Mouse (Mus musculus): Measurements from ENCODE around the gene Ctnnbip1. TPM values are rescaled to one million over a fixed set of nuclear protein-coding genes. Genes with fewer than 3 reads are reported as not detected.

The Ctnnbip1 gene
- 10 to 100 TPM; 19.4 to 25.3 TPM for total RNA-seq (2021)
- 26.2 and 26.4 TPM in 2 replicates for polyA plus RNA-seq (2012; rRNA removed)
- long read RNA-seq, transcript Ctnnbip1-201 (5 exons, 2,674 nt): major isoform, 32 of 35 reads
- long read RNA-seq, partial matches to known transcripts: 0 of 35 reads
- long read RNA-seq, other reads (novel, unspliced or antisense): 3 of 35 reads

GRCm38 (mm10) chr4:149517868-149518340 lies at the start of gene Ctnnbip1:
Gene Ctnnbip1 (plus strand): TSS chr4:149518236.
- DNase-seq: peak; percentile 99

GRCm38 (mm10) chr4:149469557-149469956 lies 48.5 kb upstream of the Ctnnbip1 start:
- DNase-seq: no peak

GRCm38 (mm10) chr4:149475096-149475495 lies 42.9 kb upstream of the Ctnnbip1 start:
- no peak for DNase-seq

- no peak for DNase-seq
Observed at GRCm38 (mm10) chr4:149477078-149477477, 41.0 kb upstream of the Ctnnbip1 start, which contains the start of gene Tmem274. Gene Tmem274 (plus strand): TSS chr4:149477378.

GRCm38 (mm10) chr4:149484566-149484965 lies 33.5 kb upstream of the Ctnnbip1 start:
- DNase-seq: no peak

GRCm38 (mm10) chr4:149485053-149485824 lies 32.8 kb upstream of the Ctnnbip1 start, which contains the start of the genes Nmnat1 and Lzic:
Gene Nmnat1 (minus strand): TSS chr4:149485202.
Gene Lzic (plus strand): TSS chr4:149485229.
- peak; percentile 96 for DNase-seq

GRCm38 (mm10) chr4:149485825-149486206 lies 32.2 kb upstream of the Ctnnbip1 start:
- DNase-seq: peak; percentile 31

GRCm38 (mm10) chr4:149487729-149488128 lies 30.3 kb upstream of the Ctnnbip1 start:
- DNase-seq: no peak

- no peak for DNase-seq
Observed at GRCm38 (mm10) chr4:149489415-149490240, 28.4 kb upstream of the Ctnnbip1 start.

- no peak for DNase-seq
Observed at GRCm38 (mm10) chr4:149491151-149491550, 26.9 kb upstream of the Ctnnbip1 start.

- no peak for DNase-seq
Observed at GRCm38 (mm10) chr4:149496612-149497011, 21.4 kb upstream of the Ctnnbip1 start.

- DNase-seq: no peak
Observed at GRCm38 (mm10) chr4:149498901-149499300, 19.1 kb upstream of the Ctnnbip1 start.

GRCm38 (mm10) chr4:149499790-149500189 lies 18.2 kb upstream of the Ctnnbip1 start:
- no peak for DNase-seq

GRCm38 (mm10) chr4:149504363-149504762 lies 13.7 kb upstream of the Ctnnbip1 start:
- no peak for DNase-seq

GRCm38 (mm10) chr4:149504858-149505257 lies 13.2 kb upstream of the Ctnnbip1 start:
- DNase-seq: no peak

- DNase-seq: no peak
Observed at GRCm38 (mm10) chr4:149505261-149505967, 12.6 kb upstream of the Ctnnbip1 start.

- no peak for DNase-seq
Observed at GRCm38 (mm10) chr4:149506904-149507303, 11.1 kb upstream of the Ctnnbip1 start.

GRCm38 (mm10) chr4:149511221-149511646 lies 6.8 kb upstream of the Ctnnbip1 start:
- DNase-seq: no peak

GRCm38 (mm10) chr4:149512072-149512471 lies 6.0 kb upstream of the Ctnnbip1 start:
- DNase-seq: no peak

- DNase-seq: no peak
Observed at GRCm38 (mm10) chr4:149515706-149516105, 2.3 kb upstream of the Ctnnbip1 start.

- no peak for DNase-seq
Observed at GRCm38 (mm10) chr4:149518351-149519220, 550 bp downstream of the Ctnnbip1 start.
